Mouse (Mus musculus) forebrain, embryonic 11.5 days (tissue): ENCODE data around the gene Arpp21. TPM values are rescaled to one million over a fixed set of nuclear protein-coding genes. Genes with fewer than 3 reads are reported as not detected.
"Not testable (repeated sequence)": the region's sequence is repeated elsewhere in the genome, so short reads cannot be mapped to it uniquely, and the experiment has no call there.

Experiments
- ATAC-seq: fragments of 200-750 bp; cut with Nextera tagmentation; replicated peaks from 2 replicates; pipeline ENCODE4 v1.8.0; 2017; ENCODE audit warnings: moderate TSS enrichment; ENCODE audit not compliant: low FRiP score
- DNase-seq: peaks from one replicate; pipeline ENCODE4 v3.0.0-alpha.2; 2017; ENCODE audit warnings: low spot score
- H3K27ac ChIP-seq: fragments of 300-500 bp; sonication (generic); 2 replicates; pipeline ENCODE4 v1.5.1; 2014; ENCODE audit warnings: low read depth, low read length
- H3K27me3 ChIP-seq: fragments of 300-500 bp; sonication (generic); 2 replicates; pipeline ENCODE4 v1.6.1; 2014; ENCODE audit warnings: mild to moderate bottlenecking, low read length, mixed read lengths; ENCODE audit not compliant: control insufficient read depth, insufficient read depth
- H3K36me3 ChIP-seq: fragments of 300-500 bp; sonication (generic); 2 replicates; pipeline ENCODE4 v1.6.1; 2014; ENCODE audit warnings: mild to moderate bottlenecking, low read length, moderate library complexity, mixed read lengths; ENCODE audit not compliant: control insufficient read depth, insufficient read depth
- H3K4me1 ChIP-seq: fragments of 300-500 bp; sonication (generic); replicated peaks from 2 replicates; pipeline ENCODE4 v1.6.1; 2014; ENCODE audit warnings: low read length, mixed read lengths; ENCODE audit not compliant: control insufficient read depth, insufficient read depth
- H3K4me2 ChIP-seq: fragments of 300-500 bp; sonication (generic); 2 replicates; pipeline ENCODE4 v1.6.1; 2014; ENCODE audit warnings: low read depth, mild to moderate bottlenecking, low read length, moderate library complexity, mixed read lengths; ENCODE audit not compliant: severe bottlenecking
- H3K4me3 ChIP-seq: fragments of 300-500 bp; sonication (generic); 2 replicates; pipeline ENCODE4 v1.5.1; 2014; ENCODE audit warnings: low read depth, low read length
- H3K9ac ChIP-seq: fragments of 300-500 bp; sonication (generic); 2 replicates; pipeline ENCODE4 v1.6.1; 2014; ENCODE audit warnings: low read length
- H3K9me3 ChIP-seq: fragments of 300-500 bp; sonication (generic); 2 replicates; pipeline ENCODE4 v1.6.1; 2016; ENCODE audit warnings: low read length, mixed read lengths; ENCODE audit not compliant: control insufficient read depth
- WGBS: fragments of 180-500 bp; shearing (Covaris S2); extraction: QIAGEN DNeasy Blood & Tissue Kit; methylation state at CpG from one replicate; pipeline ENCODE4 v1.1.7; 2014; 5-methylcytosine and 5-hydroxymethylcytosine counted together
- polyA plus RNA-seq: library from polyadenylated mRNA; unstranded; fragments of >200 nt; fragmentation: Nextera tagmentation; extraction: Ambion mirVana; gene quantifications from 2 replicates; pipeline ENCODE4 v1.2.1, GENCODE M21; 2014

The Arpp21 gene
- polyA plus RNA-seq, 1 experiment from 2014 or later, result 2.1 TPM

DNA sequence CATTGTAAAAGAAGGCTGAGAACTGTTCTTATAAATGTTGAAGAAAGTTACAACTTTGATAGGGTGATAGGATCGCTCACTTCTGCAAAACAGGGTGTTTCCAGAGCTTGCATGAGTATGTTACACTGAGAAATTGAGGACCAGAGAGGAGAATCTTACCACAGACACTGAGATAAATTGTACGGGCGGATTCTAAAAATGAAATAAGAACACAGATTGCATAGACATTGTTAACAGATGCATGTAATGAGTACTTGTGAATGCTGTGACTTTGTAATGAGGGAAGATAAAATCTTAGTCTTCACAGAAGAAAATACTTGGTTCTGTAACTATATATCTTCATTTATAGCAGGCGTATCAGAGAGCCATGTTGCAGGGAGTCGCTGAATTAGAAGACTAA lies 167.5 kb downstream of the Arpp21 start:
- Histone ChIP-seq H3K27me3 (no peaks in the 10 kb centered on the region), H3K27ac (no peak overlapping the region), H3K9me3 (no peaks in the 10 kb centered on the region), H3K4me3 (no peak overlapping the region), H3K4me2 (no peak overlapping the region), H3K4me1 (no peaks in the 10 kb centered on the region), H3K9ac (no peak overlapping the region), H3K36me3 (no peaks in the 10 kb centered on the region)
- DNase-seq, result no peak
- ATAC-seq, result no peak
- 91% methylated on average over 5 of the region's 5 CpGs for whole genome bisulfite sequencing

GRCm38 (mm10) chr9:112060696-112061425 lies 174.9 kb downstream of the Arpp21 start:
- Histone ChIP-seq H3K4me3 (no peak overlapping the region), H3K27ac (no peak overlapping the region), H3K4me1 (no peaks in the 10 kb centered on the region), H3K4me2 (no peak overlapping the region), H3K9ac (no peak overlapping the region), H3K36me3 (no peaks in the 10 kb centered on the region), H3K27me3 (no peaks in the 10 kb centered on the region), H3K9me3 (no peaks in the 10 kb centered on the region)
- ATAC-seq (no peak), DNase-seq (no peak)
- 72% methylated on average over 6 of the region's 6 CpGs for WGBS

DNA sequence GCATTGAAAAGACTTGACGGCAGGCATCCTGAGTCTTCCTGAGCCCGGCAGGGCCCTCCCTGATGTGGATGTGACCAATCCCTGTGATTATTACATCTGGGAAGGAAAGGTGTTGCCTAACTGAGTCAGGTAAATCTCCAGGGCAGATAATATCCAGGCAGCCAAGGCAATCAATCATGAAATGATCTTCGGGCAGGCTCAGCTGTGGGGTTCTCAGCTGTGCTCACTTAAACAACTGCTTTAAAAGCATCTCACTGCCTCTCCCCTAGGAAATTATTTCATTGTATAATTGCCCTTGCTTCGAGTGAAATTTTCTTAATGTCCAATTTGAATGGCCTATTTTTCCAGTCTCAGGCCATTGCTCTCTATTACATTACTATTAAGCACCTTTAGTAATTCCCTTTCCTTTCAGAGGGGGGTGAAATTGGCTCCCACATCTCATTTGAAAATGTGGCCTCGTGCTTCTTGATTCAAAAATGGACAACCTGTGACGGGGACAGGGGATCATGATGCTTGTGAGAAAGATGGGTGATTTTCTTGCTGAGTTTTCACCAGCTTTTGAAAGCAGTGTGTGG lies 180.8 kb downstream of the Arpp21 start:
- H3K9ac ChIP-seq, result no peak overlapping the region
- no peaks in the 10 kb centered on the region for H3K36me3 ChIP-seq
- H3K27ac ChIP-seq, result no peak overlapping the region
- H3K4me2 ChIP-seq, result no peak overlapping the region
- ATAC-seq (no peak), DNase-seq (no peak)
- no peaks in the 10 kb centered on the region for H3K4me1 ChIP-seq
- H3K4me3 ChIP-seq, result no peak overlapping the region
- H3K9me3 ChIP-seq, result no peaks in the 10 kb centered on the region
- WGBS, result 83% methylated on average over 6 of the region's 6 CpGs
- H3K27me3 ChIP-seq, result no peaks in the 10 kb centered on the region

DNA sequence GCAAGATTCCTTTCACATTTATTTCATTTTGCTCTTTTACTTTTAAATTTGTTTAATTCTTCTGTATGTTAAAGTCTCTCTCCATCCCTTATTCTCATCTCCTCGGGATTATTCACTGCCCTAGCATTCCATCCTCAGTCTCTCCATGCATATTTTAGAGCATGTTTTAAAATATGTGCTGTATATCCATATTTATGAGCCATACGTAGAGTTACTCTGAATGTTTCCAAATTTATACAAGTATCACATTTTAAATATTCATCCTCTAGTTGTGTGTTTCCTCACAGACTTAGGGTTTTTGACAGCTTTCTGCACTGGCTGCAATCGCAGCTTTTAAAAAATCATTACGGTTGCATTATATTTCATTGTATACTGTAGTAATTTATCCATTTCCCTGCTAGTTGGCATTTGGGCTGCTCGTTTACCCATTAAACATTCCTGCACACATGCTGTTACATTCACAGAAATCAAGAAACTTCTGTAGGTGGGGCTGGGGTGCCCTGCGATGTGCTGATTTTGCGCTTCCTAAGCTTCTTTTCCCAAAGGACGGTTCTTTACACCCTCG lies 187.8 kb downstream of the Arpp21 start:
- DNase-seq, result no peak
- 86% methylated on average over 9 of the region's 9 CpGs for WGBS
- H3K27ac ChIP-seq, result no peak overlapping the region

GRCm38 (mm10) chr9:112040566-112040965 lies 195.2 kb downstream of the Arpp21 start:
- no peak for ATAC-seq
- WGBS, result 82% methylated on average over 1 of the region's 1 CpGs
- DNase-seq, result no peak
- H3K4me3 ChIP-seq, result no peak overlapping the region
- H3K9ac ChIP-seq, result no peak overlapping the region
- H3K4me2 ChIP-seq, result no peak overlapping the region
- H3K36me3 ChIP-seq, result no peaks in the 10 kb centered on the region
- H3K9me3 ChIP-seq, result no peaks in the 10 kb centered on the region
- H3K27me3 ChIP-seq, result no peaks in the 10 kb centered on the region
- no peak overlapping the region for H3K27ac ChIP-seq
- H3K4me1 ChIP-seq, result no peaks in the 10 kb centered on the region

More for the DNA sequence above, 187.8 kb downstream of the Arpp21 start:
- Histone ChIP-seq H3K27me3 (no peaks in the 10 kb centered on the region), H3K4me3 (no peak overlapping the region), H3K9me3 (no peaks in the 10 kb centered on the region), H3K9ac (no peak overlapping the region), H3K36me3 (no peaks in the 10 kb centered on the region), H3K4me1 (no peaks in the 10 kb centered on the region), H3K4me2 (no peak overlapping the region)
- ATAC-seq, result no peak

DNA sequence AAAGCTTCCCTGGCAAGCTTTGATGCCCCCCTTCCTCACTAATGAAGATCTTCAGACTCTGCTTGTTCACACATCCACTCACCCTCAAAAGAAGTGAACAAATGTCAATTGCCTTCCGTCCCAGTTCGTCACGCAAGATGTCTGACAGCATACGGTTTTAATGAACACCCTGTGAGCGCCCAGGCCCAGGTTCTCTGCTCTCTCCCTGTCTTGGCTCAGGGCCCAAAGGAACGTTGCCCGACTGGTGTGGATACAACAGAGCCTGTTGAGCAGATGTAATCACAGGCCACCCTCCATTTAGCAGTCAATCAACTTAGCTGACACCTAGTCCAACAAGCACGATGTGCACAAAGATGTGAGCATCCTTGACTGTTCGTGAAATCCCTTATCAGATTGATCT lies 198.0 kb downstream of the Arpp21 start:
- H3K9me3 ChIP-seq, result no peaks in the 10 kb centered on the region
- 55% methylated on average over 9 of the region's 9 CpGs for WGBS
- H3K36me3 ChIP-seq, result no peaks in the 10 kb centered on the region
- no peak overlapping the region for H3K4me2 ChIP-seq
- no peak overlapping the region for H3K27ac ChIP-seq
- DNase-seq (no peak), ATAC-seq (peak; percentile 49; the same call in 1 of the 2 replicates)
- no peak overlapping the region for H3K4me3 ChIP-seq
- no peaks in the 10 kb centered on the region for H3K27me3 ChIP-seq
- no peak overlapping the region for H3K9ac ChIP-seq
- H3K4me1 ChIP-seq, result no peaks in the 10 kb centered on the region

GRCm38 (mm10) chr9:112033840-112034239 lies 201.9 kb downstream of the Arpp21 start:
- not testable (repeated sequence) for DNase-seq, H3K9me3 ChIP-seq, H3K4me3 ChIP-seq, H3K36me3 ChIP-seq, ATAC-seq, H3K9ac ChIP-seq, H3K27ac ChIP-seq, H3K4me2 ChIP-seq, H3K4me1 ChIP-seq, H3K27me3 ChIP-seq
- WGBS, result 54% methylated on average over 2 of the region's 10 CpGs

DNA sequence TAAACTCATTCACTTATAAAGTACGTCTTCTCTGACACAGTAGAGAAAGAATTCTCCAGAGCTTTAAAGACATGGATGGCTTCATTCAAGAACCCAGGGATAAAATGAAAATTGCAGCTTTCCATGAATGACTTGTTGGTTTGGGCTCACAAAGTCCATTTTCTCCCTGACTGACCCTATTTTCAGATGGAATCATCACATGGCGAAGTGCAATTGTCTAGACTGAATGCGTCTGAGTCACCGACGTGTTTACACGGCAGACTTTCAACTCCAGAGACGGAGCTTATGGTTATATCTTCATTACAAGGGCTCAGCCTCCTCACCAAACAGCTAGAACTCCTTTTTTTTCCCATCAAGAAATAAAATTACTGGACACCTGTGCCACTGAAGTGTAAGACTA lies 203.6 kb downstream of the Arpp21 start:
- Histone ChIP-seq H3K9me3 (no peaks in the 10 kb centered on the region), H3K9ac (no peak overlapping the region), H3K4me1 (no peaks in the 10 kb centered on the region), H3K27ac (no peak overlapping the region), H3K27me3 (no peaks in the 10 kb centered on the region), H3K4me3 (no peak overlapping the region), H3K36me3 (no peaks in the 10 kb centered on the region), H3K4me2 (no peak overlapping the region)
- DNase-seq (no peak), ATAC-seq (no peak)
- WGBS, result 48% methylated on average over 7 of the region's 7 CpGs
